22 mouse cellular contexts compared by ENCODE assay signal in genomic region chr2:3590916-3591197, GRCm38 (mm10). TPM values are rescaled to one million over a fixed set of nuclear protein-coding genes. Genes with fewer than 3 reads are reported as not detected.
DNase-seq lines count a peak whose midpoint lies in the region; ATAC-seq and TF ChIP-seq lines count a peak whose summit lies in the region.
"Had no signal": no experiment of that assay in that cellular context is flagged by ENCODE, and none has a peak within 500 bp of the region (broad histone marks: within the 10 kb centered on the region; RNA-seq: fewer than 3 reads in every experiment).

No protein-coding gene starts in this region.

- no peaks in the 10 kb centered on the region for H3K27me3 ChIP-seq in cerebellum, adult 2 months (ENCODE audit: control insufficient read depth, insufficient read depth, low read length)
- H3K27me3 ChIP-seq in liver, postnatal 0 days (ENCODE audit: insufficient read depth, low read length): no peaks in the 10 kb centered on the region
- H3K27me3 ChIP-seq: embryonic facial prominence, embryonic 12.5 days; forebrain, embryonic 12.5 days; heart, embryonic 13.5 days; hindbrain, embryonic 12.5 days; intestine, embryonic 15.5 days had no signal

- WGBS in cerebellum, adult 2 months: 15% methylated on average over 1 of the region's 1 CpGs
- 91% methylated on average over 1 of the region's 1 CpGs for WGBS in liver, postnatal 0 days (ENCODE audit: insufficient replicate concordance)

- H3K4me3 ChIP-seq in cerebellum, adult 2 months (replicated peaks; ENCODE audit: insufficient read depth, low read depth, low read length): no peak overlapping the region
- H3K4me3 ChIP-seq in liver, postnatal 0 days (ENCODE audit: low read depth, low read length): no peak overlapping the region
- H3K4me3 ChIP-seq: embryonic facial prominence, embryonic 12.5 days; forebrain, embryonic 12.5 days; heart, embryonic 13.5 days; hindbrain, embryonic 12.5 days; intestine, embryonic 15.5 days had no signal

- no peak for DNase-seq in cerebellum, postnatal 4 days (ENCODE audit: low spot score in 2 of 2)
- DNase-seq in brain, adult 2 months (ENCODE audit: low read depth, low spot score): peak; percentile 96
- DNase-seq in cerebellum, adult 2 months: peak; percentile 84 to 93
- peak; percentile 87 to 88 for DNase-seq in cerebellum, postnatal 10 days
- DNase-seq in lung, postnatal 14 days: no peak
- DNase-seq in thymus, postnatal 0 days (ENCODE audit: low spot score): no peak
- no peak for DNase-seq in liver, postnatal 0 days
- DNase-seq: adrenal gland, adult 8-10 months; adrenal gland, postnatal 36 days; B cell, adult 2 months; gastrocnemius, postnatal 14 days; heart, postnatal 4 days; kidney, adult 2 months had no signal

- TF ChIP-seq EP300 in liver, postnatal 0 days (IDR thresholded peaks at IDR 0.05; ENCODE audit: low read depth): no peak

- ATAC-seq in cerebellum, adult (ENCODE audit: insufficient number of reproducible peaks, low FRiP score, low TSS enrichment): peak; percentile 80
- no peak for ATAC-seq in liver, postnatal 0 days
- ATAC-seq: CD4-positive, CD25-positive, alpha-beta regulatory T cell, adult 4 months; forebrain, embryonic 16.5 days had no signal

- H3K36me3 ChIP-seq in liver, postnatal 0 days (replicated peaks; ENCODE audit: insufficient read depth, low read length): no peaks in the 10 kb centered on the region
- H3K36me3 ChIP-seq: embryonic facial prominence, embryonic 12.5 days; forebrain, embryonic 12.5 days; G1E; heart, embryonic 13.5 days; hindbrain, embryonic 12.5 days; intestine, embryonic 15.5 days had no signal

- no peak overlapping the region for H3K9ac ChIP-seq in liver, postnatal 0 days (replicated peaks)
- H3K9ac ChIP-seq: embryonic facial prominence, embryonic 12.5 days; forebrain, embryonic 12.5 days; heart, embryonic 13.5 days; hindbrain, embryonic 12.5 days; intestine, embryonic 15.5 days had no signal

- no peaks in the 10 kb centered on the region for H3K9me3 ChIP-seq in liver, postnatal 0 days (ENCODE audit: low read length)
- H3K9me3 ChIP-seq: embryonic facial prominence, embryonic 12.5 days; forebrain, embryonic 12.5 days; G1E; intestine, embryonic 15.5 days had no signal

- no peak for TF ChIP-seq CTCF in cerebellum, adult 2 months (IDR thresholded peaks at IDR 0.05; ENCODE audit: borderline replicate concordance, insufficient read depth, low read depth, low read length)
- no peak for TF ChIP-seq CTCF in liver, postnatal 0 days (IDR thresholded peaks at IDR 0.05; ENCODE audit: low read depth)

- H3K27ac ChIP-seq in cerebellum, adult 2 months (ENCODE audit: insufficient read depth, low read length): peak overlapping the region; percentile 71
- H3K27ac ChIP-seq in liver, postnatal 0 days (ENCODE audit: low read depth): no peak overlapping the region
- H3K27ac ChIP-seq: embryonic facial prominence, embryonic 12.5 days; forebrain, embryonic 12.5 days; heart, embryonic 13.5 days; hindbrain, embryonic 12.5 days; intestine, embryonic 15.5 days had no signal

- no peak overlapping the region for H3K4me2 ChIP-seq in liver, postnatal 0 days (ENCODE audit: low read depth, low read length)
- H3K4me2 ChIP-seq: embryonic facial prominence, embryonic 12.5 days; forebrain, embryonic 12.5 days; heart, embryonic 13.5 days; hindbrain, embryonic 12.5 days; intestine, embryonic 15.5 days had no signal

- peaks cover 32% of the 10 kb centered on the region for H3K4me1 ChIP-seq in cerebellum, adult 2 months (ENCODE audit: control insufficient read depth, insufficient read depth, low read length)
- H3K4me1 ChIP-seq in liver, postnatal 0 days (ENCODE audit: insufficient read depth): no peaks in the 10 kb centered on the region
- H3K4me1 ChIP-seq: embryonic facial prominence, embryonic 12.5 days; forebrain, embryonic 12.5 days; heart, embryonic 13.5 days; hindbrain, embryonic 12.5 days; intestine, embryonic 15.5 days had no signal

- no peak for TF ChIP-seq POLR2A in cerebellum, adult 2 months (IDR thresholded peaks at IDR 0.05; ENCODE audit: borderline replicate concordance, insufficient read depth, low read length)

RNA-seq across cellular contexts. Expression of gene Fam107b, which starts 20.6 kb away (rescaled TPM):
- polyA plus RNA-seq in cerebellum, adult 2 months (2012; rRNA removed): 63.7 and 68.3 TPM in 2 replicates
- polyA plus RNA-seq in thymus, postnatal 0 days (2015; fragmentation: Nextera tagmentation; extraction: Ambion mirVana): 98.3 and 115 TPM in 2 replicates
- polyA plus RNA-seq in liver, postnatal 0 days (2015; fragmentation: Nextera tagmentation; extraction: Ambion mirVana): 20.5 and 23.1 TPM in 2 replicates

Comparison
In these comparisons a context has a peak if more than half of its experiments do, and no peak if none do; other contexts are left out.
1. DNase-seq: peak in brain, adult 2 months (single experiment), cerebellum, adult 2 months (2 of 2) and cerebellum, postnatal 10 days (2 of 2); none in cerebellum, postnatal 4 days (0 of 2), lung, postnatal 14 days (single experiment), thymus, postnatal 0 days (single experiment) and liver, postnatal 0 days (single experiment).